Mouse (Mus musculus): ENCODE measurements around the gene Hectd3.

DNA sequence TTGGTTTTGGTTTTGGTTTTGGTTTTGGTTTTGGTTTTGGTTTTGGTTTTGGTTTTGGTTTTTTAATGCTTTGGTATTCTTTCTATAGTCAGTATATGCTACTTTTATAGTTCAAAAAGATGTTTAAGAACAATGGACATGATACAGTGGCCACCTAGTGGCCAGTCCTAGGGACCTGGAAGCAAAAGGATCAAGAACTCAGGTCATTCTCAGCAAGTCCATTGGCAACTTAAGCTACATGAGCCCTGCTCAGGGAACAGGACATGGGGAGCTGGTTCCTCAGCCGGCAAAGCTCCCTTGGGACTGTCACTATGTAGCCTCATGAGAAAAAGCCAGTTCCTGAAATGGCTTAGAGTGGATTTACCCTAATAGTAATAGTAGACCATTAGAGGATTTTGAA, 43.5 kb upstream of the Hectd3 start:
- TF ChIP-seq POLR2A (IDR thresholded peaks at IDR 0.05; ENCODE audit: low read depth, low read length) (no peak), CTCF (conservative IDR thresholded peaks at IDR 0.05; ENCODE audit: insufficient read depth, insufficient read length, low read depth, low read length) (peak; percentile 39; the same call in 1 of the 2 replicates)
